Mouse (Mus musculus): ENCODE data around the gene Dhtkd1. TPM values are rescaled to one million over a fixed set of nuclear protein-coding genes. Genes with fewer than 3 reads are reported as not detected.

The Dhtkd1 gene
- total RNA-seq, 4 experiments from 2014 or later: 8.4 to 14.5 (median 11.0) TPM

Other genes starting within 250 kb of the Dhtkd1 start
- 100 to 1,000 TPM; 110 to 134 (median 127) TPM for gene Camk1d, start 228.3 kb downstream of the Dhtkd1 start, total RNA-seq (2022)
- 10 to 100 TPM; 17.8 to 21.9 (median 19.9) TPM for gene Nudt5, start 97.8 kb downstream of the Dhtkd1 start, total RNA-seq (2022)
- 100 to 1,000 TPM; 124 to 161 (median 146) TPM for gene Cdc123, start 97.6 kb downstream of the Dhtkd1 start, total RNA-seq (2022)
- 1 to 10 TPM in 2 of 4 experiments, under 1 TPM in 2; 0.56 to 2.1 (median 1.1) TPM for gene Gm13199, start 79.9 kb downstream of the Dhtkd1 start, total RNA-seq (2022)
- gene Sec61a2, start 47.4 kb downstream of the Dhtkd1 start, total RNA-seq (2022): 10 to 100 TPM; 78.9 to 85.8 (median 83.9) TPM
- 10 to 100 TPM; 38.0 to 46.0 (median 38.7) TPM for gene Upf2, start 8.7 kb upstream of the Dhtkd1 start, total RNA-seq (2022)
- 1 to 10 TPM; 2.1 to 3.7 (median 2.4) TPM for gene Proser2, start 187.4 kb upstream of the Dhtkd1 start, total RNA-seq (2022)